Comparison of ENCODE assay signal across 26 mouse cellular contexts in the genomic region with DNA sequence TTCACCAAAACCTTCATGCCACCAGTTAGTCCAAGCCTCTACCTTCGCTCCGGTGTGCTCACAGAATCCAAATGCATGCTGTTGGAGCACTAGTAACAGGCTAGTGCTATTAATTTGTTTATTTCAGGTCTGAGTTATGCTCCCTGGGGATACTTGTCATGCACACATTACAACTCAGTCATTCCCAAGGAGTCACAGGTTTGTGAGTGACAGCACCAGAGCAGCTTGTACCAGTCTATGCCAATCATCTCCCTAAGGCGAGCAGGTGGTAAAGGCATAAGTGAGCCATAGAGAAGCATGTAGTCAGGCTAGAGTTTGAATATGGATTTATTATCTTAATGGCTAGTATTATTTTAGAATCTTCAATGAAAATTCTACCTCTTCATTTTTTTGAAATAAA.
A peak's percentile ranks its signal among the peaks of the same experiment; 100 is the strongest.
DNase-seq lines count a peak whose midpoint lies in the region; ATAC-seq lines count a peak whose summit lies in the region.
"Had no signal": no experiment of that assay in that cellular context is flagged by ENCODE, and none has a peak within 500 bp of the region (broad histone marks: within the 10 kb centered on the region; RNA-seq: fewer than 3 reads in every experiment).

No protein-coding gene starts in this region.

- no peak overlapping the region for H3K27ac ChIP-seq in forebrain, embryonic 14.5 days (ENCODE audit: low read depth, low read length)
- H3K27ac ChIP-seq in forebrain, embryonic 12.5 days: no peak overlapping the region
- H3K27ac ChIP-seq in hindbrain, embryonic 14.5 days: no peak overlapping the region
- H3K27ac ChIP-seq in hindbrain, embryonic 16.5 days (ENCODE audit: low read depth, low read length): no peak overlapping the region
- no peak overlapping the region for H3K27ac ChIP-seq in neural tube, embryonic 14.5 days (ENCODE audit: low read depth, low read length)
- H3K27ac ChIP-seq: embryonic facial prominence, embryonic 12.5 days; embryonic facial prominence, embryonic 15.5 days; gastrocnemius, adult 2 months; hindbrain, embryonic 12.5 days; intestine, embryonic 15.5 days had no signal

- H3K4me3 ChIP-seq in forebrain, embryonic 14.5 days (ENCODE audit: low read depth, low read length): no peak overlapping the region
- H3K4me3 ChIP-seq in forebrain, embryonic 12.5 days (replicated peaks): no peak overlapping the region
- H3K4me3 ChIP-seq in hindbrain, embryonic 14.5 days (replicated peaks; ENCODE audit: low read length): no peak overlapping the region
- H3K4me3 ChIP-seq in hindbrain, embryonic 16.5 days (ENCODE audit: low read length): no peak overlapping the region
- H3K4me3 ChIP-seq in neural tube, embryonic 14.5 days (ENCODE audit: low read depth, low read length): no peak overlapping the region
- H3K4me3 ChIP-seq: embryonic facial prominence, embryonic 12.5 days; embryonic facial prominence, embryonic 15.5 days; gastrocnemius, adult 2 months; hindbrain, embryonic 12.5 days; intestine, embryonic 15.5 days had no signal

- peak; percentile 34 for DNase-seq in forebrain, embryonic 14.5 days (ENCODE audit: low spot score)
- DNase-seq in hindbrain, embryonic 14.5 days (ENCODE audit: low spot score): no peak
- DNase-seq in neural tube, embryonic 10.5 days (ENCODE audit: extremely low spot score, low spot score): no peak
- no peak for DNase-seq in urinary bladder, postnatal 14 days (ENCODE audit: low spot score)
- DNase-seq: adrenal gland, postnatal 10 days; adrenal gland, postnatal 36 days; B cell, adult 2 months; cerebellum, adult 11 months; cerebellum, adult 2 months; cerebellum, adult 9-11 months; cerebellum, postnatal 25 days; gastrocnemius, adult 2 months; gastrocnemius, postnatal 14 days; heart, adult 11 months; kidney, adult 11 months had no signal

- 87% methylated on average over 3 of the region's 3 CpGs for WGBS in forebrain, embryonic 14.5 days
- WGBS in forebrain, embryonic 12.5 days: 95% methylated on average over 3 of the region's 3 CpGs
- 92% methylated on average over 3 of the region's 3 CpGs for whole genome bisulfite sequencing in hindbrain, embryonic 14.5 days
- 89% methylated on average over 3 of the region's 3 CpGs for WGBS in hindbrain, embryonic 16.5 days
- 95% methylated on average over 3 of the region's 3 CpGs for WGBS in neural tube, embryonic 14.5 days

- no peak overlapping the region for H3K9ac ChIP-seq in forebrain, embryonic 14.5 days (ENCODE audit: low read length)
- no peak overlapping the region for H3K9ac ChIP-seq in forebrain, embryonic 12.5 days
- no peak overlapping the region for H3K9ac ChIP-seq in hindbrain, embryonic 14.5 days
- no peak overlapping the region for H3K9ac ChIP-seq in hindbrain, embryonic 16.5 days (ENCODE audit: low read depth, low read length)
- H3K9ac ChIP-seq in neural tube, embryonic 14.5 days (replicated peaks; ENCODE audit: low read depth, low read length): no peak overlapping the region
- H3K9ac ChIP-seq: embryonic facial prominence, embryonic 12.5 days; embryonic facial prominence, embryonic 15.5 days; hindbrain, embryonic 12.5 days; intestine, embryonic 15.5 days had no signal

- no peaks in the 10 kb centered on the region for H3K4me1 ChIP-seq in forebrain, embryonic 14.5 days (ENCODE audit: control insufficient read depth, insufficient read depth, low read length)
- H3K4me1 ChIP-seq in forebrain, embryonic 12.5 days: no peaks in the 10 kb centered on the region
- H3K4me1 ChIP-seq in hindbrain, embryonic 14.5 days (replicated peaks; ENCODE audit: control insufficient read depth, insufficient read depth, low read length): no peaks in the 10 kb centered on the region
- H3K4me1 ChIP-seq in hindbrain, embryonic 16.5 days (ENCODE audit: control insufficient read depth, insufficient read depth, low read depth, low read length): no peaks in the 10 kb centered on the region
- no peaks in the 10 kb centered on the region for H3K4me1 ChIP-seq in neural tube, embryonic 14.5 days (ENCODE audit: control insufficient read depth, insufficient read depth, low read length)
- H3K4me1 ChIP-seq: embryonic facial prominence, embryonic 12.5 days; embryonic facial prominence, embryonic 15.5 days; hindbrain, embryonic 12.5 days; intestine, embryonic 15.5 days had no signal

- no peaks in the 10 kb centered on the region for H3K36me3 ChIP-seq in forebrain, embryonic 14.5 days (ENCODE audit: control insufficient read depth, insufficient read depth, low read length)
- H3K36me3 ChIP-seq in forebrain, embryonic 12.5 days (replicated peaks): no peaks in the 10 kb centered on the region
- no peaks in the 10 kb centered on the region for H3K36me3 ChIP-seq in hindbrain, embryonic 14.5 days (replicated peaks; ENCODE audit: control insufficient read depth, insufficient read depth)
- H3K36me3 ChIP-seq in hindbrain, embryonic 16.5 days (ENCODE audit: control insufficient read depth, insufficient read depth, low read length): no peaks in the 10 kb centered on the region
- no peaks in the 10 kb centered on the region for H3K36me3 ChIP-seq in neural tube, embryonic 14.5 days (ENCODE audit: control insufficient read depth, insufficient read depth, low read length)
- H3K36me3 ChIP-seq: embryonic facial prominence, embryonic 12.5 days; embryonic facial prominence, embryonic 15.5 days; G1E; hindbrain, embryonic 12.5 days; intestine, embryonic 15.5 days had no signal

- H3K27me3 ChIP-seq in forebrain, embryonic 14.5 days (replicated peaks; ENCODE audit: control insufficient read depth, insufficient read depth, low read length): no peaks in the 10 kb centered on the region
- H3K27me3 ChIP-seq in forebrain, embryonic 12.5 days: no peaks in the 10 kb centered on the region
- no peaks in the 10 kb centered on the region for H3K27me3 ChIP-seq in hindbrain, embryonic 14.5 days (ENCODE audit: control insufficient read depth, insufficient read depth, low read length)
- no peaks in the 10 kb centered on the region for H3K27me3 ChIP-seq in hindbrain, embryonic 16.5 days (replicated peaks; ENCODE audit: control insufficient read depth, insufficient read depth, low read length)
- H3K27me3 ChIP-seq in neural tube, embryonic 14.5 days (ENCODE audit: control insufficient read depth, insufficient read depth, low read length): no peaks in the 10 kb centered on the region
- H3K27me3 ChIP-seq: CH12.LX; embryonic facial prominence, embryonic 12.5 days; embryonic facial prominence, embryonic 15.5 days; hindbrain, embryonic 12.5 days; intestine, embryonic 15.5 days; Patski had no signal

- H3K4me2 ChIP-seq in forebrain, embryonic 14.5 days (ENCODE audit: low read length): no peak overlapping the region
- no peak overlapping the region for H3K4me2 ChIP-seq in forebrain, embryonic 12.5 days
- H3K4me2 ChIP-seq in hindbrain, embryonic 14.5 days (replicated peaks): no peak overlapping the region
- H3K4me2 ChIP-seq in hindbrain, embryonic 16.5 days (ENCODE audit: low read length): no peak overlapping the region
- no peak overlapping the region for H3K4me2 ChIP-seq in neural tube, embryonic 14.5 days (ENCODE audit: low read depth, low read length)
- H3K4me2 ChIP-seq: embryonic facial prominence, embryonic 12.5 days; embryonic facial prominence, embryonic 15.5 days; heart, embryonic 11.5 days; hindbrain, embryonic 12.5 days; intestine, embryonic 15.5 days had no signal

- no peaks in the 10 kb centered on the region for H3K9me3 ChIP-seq in forebrain, embryonic 14.5 days (replicated peaks; ENCODE audit: control insufficient read depth, low read length)
- no peaks in the 10 kb centered on the region for H3K9me3 ChIP-seq in forebrain, embryonic 12.5 days
- H3K9me3 ChIP-seq in hindbrain, embryonic 14.5 days (ENCODE audit: control insufficient read depth, low read length): no peaks in the 10 kb centered on the region
- H3K9me3 ChIP-seq in hindbrain, embryonic 16.5 days (ENCODE audit: control insufficient read depth, low read length): no peaks in the 10 kb centered on the region
- H3K9me3 ChIP-seq in neural tube, embryonic 14.5 days (ENCODE audit: control insufficient read depth, low read length): no peaks in the 10 kb centered on the region
- H3K9me3 ChIP-seq: embryonic facial prominence, embryonic 12.5 days; embryonic facial prominence, embryonic 15.5 days; G1E; hindbrain, embryonic 12.5 days; intestine, embryonic 15.5 days had no signal

- ATAC-seq in forebrain, embryonic 14.5 days: no peak; the same call in 1 of the 2 replicates
- no peak for ATAC-seq in forebrain, embryonic 12.5 days (ENCODE audit: low FRiP score)
- ATAC-seq in hindbrain, embryonic 14.5 days (ENCODE audit: low FRiP score): 0 out of 2 replicates have a peak, but pooled peaks have one; percentile 31
- no peak for ATAC-seq in hindbrain, embryonic 16.5 days
- peak; percentile 31; the same call in 1 of the 2 replicates for ATAC-seq in neural tube, embryonic 14.5 days (ENCODE audit: low read depth)
- ATAC-seq: intestine, embryonic 15.5 days; Patski had no signal

Comparison
In these comparisons a context has a peak if more than half of its experiments do, and no peak if none do; other contexts are left out.
1. ATAC-seq: peak in hindbrain, embryonic 14.5 days (single experiment) and neural tube, embryonic 14.5 days (single experiment); none in forebrain, embryonic 14.5 days (single experiment), forebrain, embryonic 12.5 days (single experiment) and hindbrain, embryonic 16.5 days (single experiment).